Mouse (Mus musculus): ENCODE results near the gene Ino80e. TPM values are rescaled to one million over a fixed set of nuclear protein-coding genes. Genes with fewer than 3 reads are reported as not detected.
A peak's percentile ranks its signal among the peaks of the same experiment; 100 is the strongest.

Gene Ino80e
- total RNA-seq, 2 experiments from 2014 or later: 52.5 to 53.2 TPM

DNA sequence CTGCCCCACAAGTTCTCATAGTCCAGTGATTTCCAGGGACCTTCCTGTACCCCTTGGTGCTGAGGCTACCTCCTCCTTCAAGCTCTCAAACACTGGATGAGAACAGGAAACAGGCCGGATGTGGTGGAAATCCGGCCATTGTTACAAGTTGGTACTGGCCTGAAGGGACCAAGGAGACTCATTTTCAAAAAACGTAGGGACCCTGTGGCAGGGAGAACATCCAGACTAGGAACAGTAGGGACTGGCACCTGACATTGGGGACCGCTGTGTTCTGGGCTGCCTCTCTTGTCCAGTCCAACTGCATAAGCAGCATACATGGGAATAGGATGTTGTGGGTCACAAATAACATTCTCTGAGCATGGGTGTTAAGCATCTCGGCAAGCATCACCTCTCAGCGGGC lies 18.9 kb upstream of the Ino80e start:
- DNase-seq (ENCODE audit: extremely low spot score in 1 of 2, low spot score in 2 of 2): no peak
- no peak for TF ChIP-seq CTCF (IDR thresholded peaks at IDR 0.05)
- H3K27ac ChIP-seq: peak overlapping the region; percentile 48; the same call in 1 of the 2 replicates
- intact Hi-C loops (cut with DNase I): loop anchor here (5.0 kb wide), 3 partner anchors 46 to 221 kb away; partner anchors contain the start of genes Kctd13 and Maz
- H3K4me3 ChIP-seq: peak overlapping the region; percentile 92; the same call in 1 of the 2 replicates

DNA sequence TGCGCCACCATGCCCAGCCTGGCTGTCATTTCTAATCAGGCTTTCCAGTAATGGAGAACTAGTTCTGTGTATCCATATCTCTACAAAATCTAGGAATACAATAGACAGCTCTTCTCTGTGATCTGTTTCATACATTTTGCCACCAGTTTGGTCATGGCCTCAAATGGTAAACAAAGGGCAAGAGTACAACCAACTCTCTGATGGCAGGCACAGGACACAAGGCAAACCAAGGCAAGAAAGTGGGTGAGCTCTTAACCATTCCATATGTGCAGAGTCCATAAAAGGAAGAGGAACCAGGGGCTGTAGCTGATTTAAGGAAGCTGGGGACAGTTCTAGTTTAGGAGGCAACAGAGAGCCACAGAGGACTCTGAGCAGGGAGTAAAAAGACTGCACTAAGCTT lies 15.1 kb upstream of the Ino80e start:
- no peak for TF ChIP-seq CTCF (IDR thresholded peaks at IDR 0.05)
- no peak for DNase-seq (ENCODE audit: extremely low spot score in 1 of 2, low spot score in 2 of 2)
- Histone ChIP-seq H3K27ac (no peak overlapping the region), H3K4me3 (no peak overlapping the region)
- intact Hi-C loops (cut with DNase I): no loop called here

DNA sequence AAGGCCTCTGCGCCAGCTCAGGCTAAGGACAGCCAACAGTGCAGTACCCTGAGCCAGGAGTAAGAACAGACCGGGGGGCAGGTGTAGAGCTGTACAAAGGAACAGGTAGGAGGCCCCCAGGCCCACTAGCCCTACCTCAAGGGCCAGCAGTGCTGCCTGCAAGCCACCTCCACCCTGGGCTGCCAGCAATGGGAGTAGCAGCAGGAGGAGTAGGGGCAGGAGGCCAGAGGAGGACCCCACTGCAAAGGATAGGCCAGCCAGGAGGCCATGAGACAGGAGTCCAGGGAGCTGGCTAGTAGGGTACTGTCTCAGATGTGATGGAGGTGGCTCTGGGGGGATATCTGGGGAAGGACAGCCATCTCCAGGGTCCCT lies 8.3 kb upstream of the Ino80e start:
- Histone ChIP-seq H3K4me3 (no peak overlapping the region), H3K27ac (no peak overlapping the region)
- intact Hi-C loops (cut with DNase I): no loop called here
- no peak for DNase-seq (ENCODE audit: extremely low spot score in 1 of 2, low spot score in 2 of 2)
- TF ChIP-seq CTCF (IDR thresholded peaks at IDR 0.05): no peak

DNA sequence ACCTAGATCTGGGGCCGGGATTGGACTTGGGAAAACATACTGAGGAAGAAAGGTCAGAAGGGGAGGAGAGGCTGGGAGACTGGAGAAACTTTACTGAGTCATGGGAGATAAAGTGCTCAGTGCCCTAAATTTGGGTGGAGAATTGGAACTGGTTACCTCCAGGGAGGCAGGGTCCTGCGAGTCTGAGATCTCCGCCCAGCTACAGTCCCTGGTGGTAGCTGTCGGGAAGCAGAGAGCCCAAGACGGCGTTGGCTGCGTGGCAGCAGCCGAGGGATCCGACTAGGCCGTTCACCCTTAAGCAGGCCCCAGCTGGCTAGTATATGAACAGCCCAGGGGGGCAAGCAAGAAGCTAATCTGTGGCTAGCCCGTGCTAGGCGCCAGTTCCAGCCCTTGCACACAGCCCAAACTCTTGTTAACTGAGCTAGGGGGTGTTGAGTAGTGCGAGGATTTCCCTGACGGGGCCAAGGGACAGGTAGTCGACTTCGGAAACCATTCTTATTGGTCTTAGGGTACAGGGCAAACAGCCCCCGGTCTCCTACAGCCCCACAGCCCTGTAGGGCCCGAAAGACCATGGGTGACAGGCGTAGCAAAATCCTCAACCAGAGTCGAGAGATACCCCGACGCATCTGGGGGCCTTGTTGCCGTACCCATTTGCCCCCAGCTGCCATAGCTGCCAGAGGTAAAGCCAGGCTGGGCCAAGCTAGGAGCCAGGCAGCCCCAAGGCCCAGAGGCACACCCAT lies 7.8 kb upstream of the Ino80e start:
- Histone ChIP-seq H3K4me3 (no peak overlapping the region), H3K27ac (no peak overlapping the region)
- intact Hi-C loops (cut with DNase I): no loop called here
- TF ChIP-seq CTCF (IDR thresholded peaks at IDR 0.05): no peak
- DNase-seq (ENCODE audit: extremely low spot score in 1 of 2, low spot score in 2 of 2): no peak

GRCm38 (mm10) chr7:126868003-126868402 lies 5.8 kb upstream of the Ino80e start:
- Histone ChIP-seq H3K4me3 (no peak overlapping the region), H3K27ac (no peak overlapping the region)
- no peak for DNase-seq (ENCODE audit: extremely low spot score in 1 of 2, low spot score in 2 of 2)
- intact Hi-C loops (cut with DNase I): no loop called here
- no peak for TF ChIP-seq CTCF (IDR thresholded peaks at IDR 0.05)

DNA sequence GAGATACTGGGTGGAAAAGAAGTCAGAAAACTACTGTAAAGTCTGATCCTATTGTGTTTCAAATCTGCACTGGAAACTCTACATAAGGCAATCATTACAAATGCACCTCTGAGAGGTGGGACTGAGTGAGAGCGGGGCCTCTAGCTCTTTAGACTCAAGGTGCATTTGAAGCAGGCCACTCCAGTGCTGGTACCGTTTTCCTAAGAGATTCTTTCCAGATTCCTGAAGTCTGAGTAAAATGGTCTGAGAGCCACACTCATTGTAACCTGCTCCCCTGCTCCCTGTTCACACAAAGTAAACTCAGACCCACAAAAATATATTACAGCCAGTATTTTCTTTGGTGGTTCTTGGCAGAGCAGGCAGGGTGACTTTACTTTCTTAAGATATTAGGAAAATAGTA lies 5.4 kb upstream of the Ino80e start:
- Histone ChIP-seq H3K4me3 (no peak overlapping the region), H3K27ac (no peak overlapping the region)
- intact Hi-C loops (cut with DNase I): no loop called here
- DNase-seq (ENCODE audit: extremely low spot score in 1 of 2, low spot score in 2 of 2): no peak
- TF ChIP-seq CTCF (IDR thresholded peaks at IDR 0.05): no peak

DNA sequence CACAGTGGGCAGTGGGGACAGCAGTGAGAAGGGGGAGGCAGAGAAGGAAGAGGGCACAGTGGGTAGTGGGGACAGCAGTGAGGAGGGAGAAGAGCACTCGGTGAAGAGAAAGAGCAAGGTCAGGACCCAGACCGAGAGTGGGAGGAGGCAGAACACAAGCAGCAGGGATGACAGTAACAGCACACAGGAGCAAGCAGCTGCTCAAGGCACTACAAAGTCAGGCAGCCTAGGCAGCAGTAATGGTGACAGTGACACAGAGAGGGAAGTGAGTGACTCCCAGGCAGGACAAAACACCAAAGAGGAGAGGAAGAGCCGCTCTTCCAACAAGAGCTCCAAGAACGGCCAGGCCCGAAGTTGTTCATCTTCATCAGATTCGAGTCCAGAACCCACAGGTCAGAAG lies 1.6 kb upstream of the Ino80e start:
- TF ChIP-seq CTCF (IDR thresholded peaks at IDR 0.05): no peak
- DNase-seq (ENCODE audit: extremely low spot score in 1 of 2, low spot score in 2 of 2): no peak
- intact Hi-C loops (cut with DNase I): no loop called here
- Histone ChIP-seq H3K27ac (no peak overlapping the region), H3K4me3 (no peak overlapping the region)

DNA sequence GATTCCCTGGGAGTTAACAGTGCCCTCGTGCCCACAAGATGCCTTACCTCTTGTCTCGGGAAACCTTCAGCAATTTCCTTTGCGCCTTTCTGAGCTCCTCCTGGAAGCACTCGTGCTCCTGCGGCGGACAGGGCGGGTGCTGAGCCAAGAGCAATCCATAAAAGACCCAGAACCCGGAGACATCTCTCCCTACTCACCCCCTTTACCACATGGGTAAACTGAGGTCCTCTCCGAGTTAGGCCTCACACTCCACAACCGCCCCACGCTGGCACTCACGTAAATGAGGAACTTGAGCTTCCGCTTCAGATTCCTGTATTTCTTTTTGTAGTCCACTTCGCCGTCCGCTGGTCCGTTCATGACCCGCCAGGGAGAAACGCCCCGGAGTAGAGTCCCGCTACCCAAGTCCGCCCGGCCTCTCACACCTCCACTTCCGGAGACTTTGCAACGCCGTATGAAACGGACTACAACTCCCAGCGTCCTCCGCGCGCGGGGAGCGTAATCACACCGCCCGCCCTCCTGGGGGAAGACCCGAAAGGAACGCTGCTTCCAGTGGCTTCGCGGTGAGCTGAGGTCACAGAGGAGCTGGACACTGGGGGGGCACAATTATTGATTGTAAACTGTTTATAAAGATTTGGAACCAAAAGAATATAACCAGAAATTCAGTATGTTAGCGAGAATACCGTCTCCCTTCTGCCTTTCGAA lies 597 bp downstream of the Ino80e start, which contains the start of gene Hirip3:
TSS of gene Hirip3 (plus strand) at position 544 of the 702 bp plus-strand sequence.
- no peak for TF ChIP-seq CTCF (IDR thresholded peaks at IDR 0.05)
- intact Hi-C loops (cut with DNase I): no loop called here
- peak; percentile 93 to 95 for DNase-seq (ENCODE audit: extremely low spot score in 1 of 2, low spot score in 2 of 2)
- H3K27ac ChIP-seq: peak within 1 kb of the TSS; percentile 94
- peak within 1 kb of the TSS; percentile 92 for H3K4me3 ChIP-seq

DNA sequence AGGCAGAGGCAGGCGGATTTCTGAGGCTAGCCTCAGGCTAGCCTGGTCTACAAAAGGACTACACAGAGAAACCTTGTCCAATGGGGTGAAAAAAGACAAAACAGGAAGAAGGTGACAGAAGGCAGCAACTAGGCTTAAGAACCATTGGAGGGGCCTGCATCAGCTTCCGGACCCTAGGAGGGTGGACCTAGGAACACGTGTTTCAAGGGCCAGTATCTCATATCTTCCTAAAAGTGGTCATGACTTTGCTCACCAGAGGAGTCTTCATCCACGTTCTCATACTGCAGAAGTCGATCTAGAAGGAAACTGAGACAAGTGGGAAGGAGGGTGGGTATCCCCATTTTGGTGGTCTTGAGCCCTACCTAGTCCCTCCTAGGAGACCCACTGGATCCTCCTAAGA lies 1.2 kb downstream of the Ino80e start:
- H3K27ac ChIP-seq: peak overlapping the region; percentile 94; the same call in 1 of the 2 replicates
- no peak for TF ChIP-seq CTCF (IDR thresholded peaks at IDR 0.05)
- intact Hi-C loops (cut with DNase I): no loop called here
- DNase-seq (ENCODE audit: extremely low spot score in 1 of 2, low spot score in 2 of 2): no peak
- H3K4me3 ChIP-seq: peak overlapping the region; percentile 92

DNA sequence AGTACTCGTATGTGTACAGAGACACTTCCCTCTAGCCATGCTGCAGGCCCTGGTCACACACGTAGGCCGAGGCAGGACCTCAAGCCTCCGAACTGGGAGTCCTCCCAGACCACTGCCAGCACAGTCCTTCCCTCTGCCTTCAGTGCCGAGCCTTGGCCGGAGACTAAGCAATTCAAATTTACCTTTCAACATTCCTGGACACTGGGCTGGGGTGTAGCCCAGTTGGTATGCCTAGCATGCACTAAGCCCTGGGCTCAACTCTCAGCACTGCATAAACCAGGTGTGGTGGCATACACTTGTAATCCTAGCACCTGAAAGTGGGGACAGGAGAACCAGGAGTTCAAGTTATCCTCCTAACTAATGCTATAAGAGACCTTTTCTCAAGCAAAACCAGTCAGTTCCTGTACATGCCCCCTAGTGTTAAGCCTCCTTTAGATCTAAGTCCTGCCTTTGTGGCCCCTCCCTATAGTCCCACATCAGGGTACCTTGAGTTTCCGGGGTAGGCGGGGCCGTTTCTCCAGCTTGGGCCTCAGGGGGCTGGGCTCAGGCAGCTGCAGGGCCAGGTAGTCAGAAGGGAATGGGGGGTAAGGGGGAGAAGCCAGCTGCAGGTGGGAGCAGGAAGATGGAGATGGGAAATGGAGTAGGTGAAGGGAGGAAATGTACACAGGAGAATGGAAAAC lies 5.3 kb downstream of the Ino80e start:
- Histone ChIP-seq H3K4me3 (no peak overlapping the region), H3K27ac (no peak overlapping the region)
- no peak for TF ChIP-seq CTCF (IDR thresholded peaks at IDR 0.05)
- intact Hi-C loops (cut with DNase I): no loop called here
- DNase-seq (ENCODE audit: extremely low spot score in 1 of 2, low spot score in 2 of 2): no peak

DNA sequence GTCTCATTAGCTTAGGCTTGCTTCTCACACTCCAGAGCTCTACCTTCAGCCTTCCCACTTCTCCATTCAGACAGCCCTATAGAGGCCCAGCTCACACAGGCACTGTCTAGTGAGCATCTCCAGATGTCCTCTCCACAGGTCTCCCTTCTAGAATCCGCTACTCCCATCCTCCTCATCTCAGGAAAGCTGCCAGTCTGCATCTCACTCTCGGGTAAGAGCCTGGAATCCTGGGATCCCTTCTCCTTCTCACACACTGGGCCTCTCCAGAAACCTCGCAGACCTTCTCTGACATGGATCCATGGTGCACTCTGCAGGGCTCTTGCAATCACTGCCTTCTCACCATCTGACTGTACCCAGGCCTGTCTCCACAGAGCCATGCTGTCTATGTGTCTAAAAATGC lies 6.5 kb downstream of the Ino80e start:
- intact Hi-C loops (cut with DNase I): no loop called here
- no peak; the same call in 1 of the 2 replicates for TF ChIP-seq CTCF (IDR thresholded peaks at IDR 0.05)
- H3K27ac ChIP-seq: no peak overlapping the region; the same call in 1 of the 2 replicates
- H3K4me3 ChIP-seq: no peak overlapping the region
- no peak for DNase-seq (ENCODE audit: extremely low spot score in 1 of 2, low spot score in 2 of 2)

GRCm38 (mm10) chr7:126853454-126853853 lies 8.7 kb downstream of the Ino80e start:
- no peak for TF ChIP-seq CTCF (IDR thresholded peaks at IDR 0.05)
- intact Hi-C loops (cut with DNase I): no loop called here
- Histone ChIP-seq H3K4me3 (no peak overlapping the region), H3K27ac (no peak overlapping the region)
- DNase-seq (ENCODE audit: extremely low spot score in 1 of 2, low spot score in 2 of 2): no peak
